Mouse (Mus musculus) liver, adult (tissue): Measurements from ENCODE around the gene Cbx2.

Source experiments
- GATA4 ChIP-seq: IDR thresholded peaks from 2 replicates; pipeline ENCODE4 v1.6.1; 2014; ENCODE audit warnings: mild to moderate bottlenecking, low read length; ENCODE audit not compliant: insufficient replicate concordance

The Cbx2 gene

GRCm38 (mm10) chr11:119058041-119058995 is 35.6 kb downstream of the Cbx2 start:
- TF ChIP-seq GATA4: no peak

DNA sequence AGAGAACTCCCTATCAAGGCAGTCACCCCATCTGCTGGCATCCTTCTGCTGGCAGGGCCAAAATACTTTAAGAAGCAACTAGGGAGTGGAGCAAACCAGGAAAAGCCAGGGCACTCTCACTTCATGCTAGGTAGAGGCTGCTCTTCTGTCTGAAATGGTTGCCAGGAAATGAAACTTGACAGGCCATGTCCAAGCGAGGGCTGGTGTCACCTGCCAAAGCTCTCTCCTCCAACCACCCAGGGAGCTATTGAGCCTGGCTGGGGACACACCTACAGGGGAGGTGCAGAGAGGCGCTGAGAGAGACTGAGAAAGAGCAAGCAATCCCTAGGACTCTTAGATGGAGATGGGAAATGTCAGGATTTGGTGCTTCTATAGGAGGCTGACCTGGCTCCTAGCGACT is 36.5 kb downstream of the Cbx2 start:
- no peak for TF ChIP-seq GATA4

- TF ChIP-seq GATA4: no peak
These were observed 44.1 kb downstream of the Cbx2 start for GRCm38 (mm10) chr11:119066841-119067240.

- no peak for TF ChIP-seq GATA4
These were observed 49.5 kb downstream of the Cbx2 start for GRCm38 (mm10) chr11:119072239-119072638.

DNA sequence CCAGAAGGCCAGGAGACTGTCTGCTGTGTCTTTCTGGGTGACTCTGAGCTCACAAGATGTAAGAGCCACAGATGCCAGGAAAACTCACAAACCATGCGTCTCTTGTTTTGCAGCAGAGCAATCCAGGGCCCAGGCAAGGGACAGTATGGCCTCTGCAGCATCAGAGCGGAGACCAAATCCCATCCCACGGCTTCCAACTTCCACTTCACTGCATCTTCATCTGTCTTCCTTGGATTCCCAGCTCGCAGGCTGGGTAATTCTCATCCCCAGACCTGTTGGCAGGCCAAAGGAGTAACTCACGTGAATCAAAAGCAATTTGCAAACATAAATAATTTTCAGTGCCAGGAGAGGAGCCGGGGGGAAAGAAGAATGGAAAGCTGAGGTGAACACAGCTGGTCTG is 50.2 kb downstream of the Cbx2 start:
- no peak for TF ChIP-seq GATA4

GRCm38 (mm10) chr11:119073876-119074433 is 51.2 kb downstream of the Cbx2 start:
- TF ChIP-seq GATA4: no peak

- TF ChIP-seq GATA4: no peak
These were observed 53.0 kb downstream of the Cbx2 start for GRCm38 (mm10) chr11:119075805-119076204.

DNA sequence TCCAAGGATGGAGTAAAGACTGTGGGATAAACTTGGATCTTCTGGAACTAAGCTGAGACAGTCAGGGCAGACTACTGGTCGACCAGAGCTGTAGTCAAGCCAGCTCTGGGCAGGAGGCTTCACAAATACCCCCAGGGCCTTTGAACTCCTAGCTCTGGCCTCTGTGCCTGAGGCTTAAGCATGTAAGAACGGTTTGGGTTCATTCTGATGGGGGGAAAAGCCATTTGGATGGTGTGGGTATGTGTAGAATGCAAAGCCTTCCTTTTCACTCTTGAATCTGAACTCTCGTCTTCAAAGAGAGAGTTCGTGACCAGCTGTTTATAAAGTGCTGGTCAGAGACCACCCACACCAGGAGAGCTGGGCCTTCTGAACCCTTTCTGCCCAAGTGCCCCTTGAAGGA is 55.0 kb downstream of the Cbx2 start:
- TF ChIP-seq GATA4: no peak

GRCm38 (mm10) chr11:119078691-119079444 is 56.1 kb downstream of the Cbx2 start:
- TF ChIP-seq GATA4: no peak

DNA sequence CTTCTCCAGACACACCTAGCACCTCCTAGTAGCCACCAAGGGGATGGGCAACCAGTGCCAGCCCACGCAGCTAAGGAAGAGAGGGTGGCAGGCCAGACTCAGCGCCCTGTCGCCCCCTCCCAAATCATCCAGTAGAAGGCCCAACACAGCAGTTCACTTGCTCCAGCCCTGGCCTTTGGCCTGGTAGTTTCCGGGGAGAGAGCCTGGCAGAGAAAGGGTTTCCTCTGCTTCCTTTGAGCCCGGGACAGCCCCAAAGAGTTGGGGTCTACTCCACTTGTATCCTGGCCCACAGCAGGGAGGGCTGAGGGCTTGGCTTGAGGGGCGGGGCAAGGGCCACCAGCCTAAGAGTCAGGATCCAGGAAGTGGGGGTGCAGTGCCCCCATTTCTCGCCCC is 56.7 kb downstream of the Cbx2 start:
- no peak for TF ChIP-seq GATA4

- no peak for TF ChIP-seq GATA4
These were observed 57.8 kb downstream of the Cbx2 start for GRCm38 (mm10) chr11:119080461-119081147.
